Mouse (Mus musculus) MN1 (cell line): Measurements from ENCODE around the gene Plekho2.

Experiments
- DNase-seq: peaks from one replicate; pipeline ENCODE4 v3.0.0-alpha.2; 2016; ENCODE audit warnings: low spot score

The Plekho2 gene

DNA sequence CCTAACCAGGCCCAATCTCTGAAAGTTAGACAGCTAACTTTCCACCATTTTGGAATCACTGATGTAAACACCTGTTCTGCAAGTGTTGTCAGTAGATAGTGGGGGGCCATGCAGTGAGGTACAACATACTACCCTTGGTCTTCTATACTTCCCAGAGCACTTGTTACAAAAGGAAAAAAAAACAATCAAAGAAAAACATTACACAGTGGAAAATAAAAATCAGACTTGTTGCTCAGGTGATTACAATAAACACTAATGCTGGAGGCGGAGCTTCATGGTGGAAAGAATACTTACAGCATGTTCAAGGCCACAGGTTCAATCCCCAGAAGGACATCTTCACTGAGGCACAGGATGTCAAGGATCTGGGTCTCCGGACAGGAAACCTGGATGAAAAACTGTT is 27.1 kb downstream of the Plekho2 start:
- DNase-seq, result no peak

DNA sequence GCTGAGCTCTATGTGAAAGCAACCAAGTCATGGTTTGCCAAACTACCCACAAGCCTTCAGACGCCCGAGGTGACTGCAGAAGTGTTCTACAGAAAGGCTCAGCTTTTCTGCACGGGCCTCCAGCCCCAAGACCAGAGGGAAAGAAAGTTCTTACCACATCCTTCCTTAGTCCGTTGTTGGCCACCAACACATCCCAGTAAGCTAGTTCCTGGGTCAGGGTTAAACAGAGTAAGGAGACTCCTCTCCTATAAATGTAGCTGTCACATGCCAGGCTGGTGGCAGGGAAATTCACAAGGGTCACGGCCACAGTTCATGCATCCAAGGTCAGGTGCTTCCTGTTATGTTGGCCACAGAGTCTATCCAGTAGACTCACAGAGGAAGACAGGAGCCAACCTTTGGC is 27.7 kb downstream of the Plekho2 start:
- no peak for DNase-seq

DNA sequence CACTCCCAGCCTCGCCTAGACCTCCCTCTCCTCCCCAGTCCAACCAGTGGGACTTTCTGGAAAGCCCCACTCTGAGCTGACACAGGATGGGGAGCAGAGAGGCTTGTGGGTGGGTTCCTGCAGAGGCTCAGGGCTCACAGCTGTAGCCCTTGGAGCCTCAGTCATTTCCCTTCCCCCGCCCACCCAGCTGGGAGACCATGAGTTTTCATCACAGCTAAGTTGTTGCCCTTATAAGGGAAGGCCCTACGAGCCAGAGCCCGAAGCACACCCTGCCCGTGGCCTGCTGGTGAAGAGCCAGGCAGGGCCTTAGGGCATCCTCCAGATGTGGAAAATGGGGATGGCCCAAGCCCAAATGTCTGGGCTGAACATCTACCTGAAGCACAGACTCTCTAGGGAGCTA is 28.8 kb downstream of the Plekho2 start:
- peak; percentile 61 for DNase-seq

GRCm38 (mm10) chr9:65550079-65550831 is 29.6 kb downstream of the Plekho2 start:
- no peak for DNase-seq

- no peak for DNase-seq
Observed at GRCm38 (mm10) chr9:65549643-65550042, 30.2 kb downstream of the Plekho2 start.

- no peak for DNase-seq
Observed at GRCm38 (mm10) chr9:65549139-65549538, 30.7 kb downstream of the Plekho2 start.

- DNase-seq, result no peak
Observed at GRCm38 (mm10) chr9:65548311-65548710, 31.5 kb downstream of the Plekho2 start.

DNA sequence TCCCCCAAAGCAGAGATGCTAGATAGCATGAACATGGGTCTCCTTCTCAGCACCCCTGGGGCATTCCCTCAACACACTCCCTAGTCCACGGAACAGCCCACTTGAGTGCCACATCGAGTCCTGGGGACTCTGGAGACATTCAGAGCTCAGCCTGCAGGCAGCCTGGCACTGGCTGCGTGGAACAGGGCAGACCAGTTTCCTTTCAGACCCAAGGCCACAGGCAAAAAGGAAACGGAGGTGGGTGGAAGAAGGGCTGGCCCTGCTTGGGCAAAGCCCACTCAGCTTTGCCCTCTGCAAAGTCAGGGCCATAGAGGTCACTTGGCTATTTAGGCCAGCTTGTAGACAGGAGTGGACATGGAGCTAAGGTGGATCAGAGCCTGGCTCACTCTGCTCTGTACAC is 32.0 kb downstream of the Plekho2 start:
- DNase-seq, result no peak

DNA sequence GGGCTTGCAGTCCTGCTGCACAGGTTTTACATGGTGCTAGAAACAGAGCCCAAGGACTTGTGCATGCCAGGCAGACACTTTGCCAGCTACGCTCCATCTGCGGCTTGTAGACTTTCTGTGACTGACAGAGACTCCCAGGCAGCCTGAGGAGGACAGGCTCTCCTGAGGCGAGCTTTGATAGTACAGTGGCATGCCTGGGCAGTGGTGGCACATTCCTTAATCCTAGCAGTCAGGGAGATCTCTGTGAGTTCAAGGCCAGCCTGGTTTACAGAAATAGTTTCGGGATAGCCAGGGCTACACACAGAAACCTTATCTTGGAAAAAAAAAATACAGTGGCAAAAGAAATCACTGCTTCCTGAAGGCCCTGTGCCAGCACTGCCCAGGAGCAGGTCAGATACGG is 32.7 kb downstream of the Plekho2 start:
- no peak for DNase-seq

DNA sequence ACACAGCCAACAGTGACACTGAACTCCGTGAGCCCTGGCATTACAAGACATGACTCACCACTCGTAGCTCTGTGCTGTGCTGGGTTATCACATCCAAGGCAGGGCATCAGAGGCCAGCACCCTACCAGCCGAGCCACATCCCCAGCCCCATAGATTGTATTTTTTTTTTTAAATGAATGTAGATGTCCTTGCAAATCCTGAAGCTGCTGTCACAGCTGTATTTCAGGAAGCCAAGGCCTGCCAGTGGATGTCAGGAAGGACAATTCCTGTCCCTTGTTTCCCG is 33.5 kb downstream of the Plekho2 start:
- peak; percentile 46 for DNase-seq

DNA sequence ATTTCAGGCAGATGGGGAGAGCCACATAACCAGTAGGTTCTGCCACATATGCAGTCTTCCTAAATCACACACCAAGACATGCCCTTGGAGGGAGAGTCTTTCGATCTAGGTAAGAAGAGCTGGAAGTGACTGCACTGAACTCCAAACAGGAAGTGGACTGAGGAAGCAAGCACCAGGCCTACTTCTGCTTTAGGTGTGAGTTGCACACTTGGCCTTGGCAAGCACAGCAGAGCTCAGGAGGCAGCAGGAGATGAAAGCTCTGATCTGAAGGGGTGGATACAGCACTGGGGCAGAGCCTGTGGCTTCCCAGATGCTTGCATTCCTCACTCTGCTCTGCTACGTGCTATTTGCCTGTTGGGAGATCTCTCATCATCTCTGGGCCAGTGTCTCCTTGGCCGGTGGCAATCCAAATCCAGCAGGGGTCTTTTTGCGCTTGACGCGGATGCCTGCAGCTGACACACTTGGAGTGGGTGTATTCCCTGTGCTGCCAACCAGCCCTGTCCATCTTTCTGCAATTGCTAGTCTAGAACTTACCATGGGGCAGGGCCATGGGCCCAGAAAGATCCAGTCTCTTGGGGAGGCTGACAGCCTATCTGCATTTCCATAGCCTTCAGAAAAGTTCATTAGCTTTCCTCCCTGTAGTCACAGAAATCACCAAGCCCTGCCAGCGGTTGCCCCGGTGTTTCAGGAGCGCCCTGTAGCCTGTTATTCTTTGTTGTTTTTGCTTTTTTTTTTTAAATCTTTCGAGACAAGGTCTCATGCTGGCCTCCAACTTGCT is 34.0 kb downstream of the Plekho2 start:
- no peak for DNase-seq

- no peak for DNase-seq
Observed at GRCm38 (mm10) chr9:65542111-65542524, 37.7 kb downstream of the Plekho2 start.

GRCm38 (mm10) chr9:65541126-65542068 is 38.4 kb downstream of the Plekho2 start:
- peak; percentile 90 for DNase-seq

- DNase-seq, result no peak
Observed at GRCm38 (mm10) chr9:65539697-65540096, 40.1 kb downstream of the Plekho2 start.

DNA sequence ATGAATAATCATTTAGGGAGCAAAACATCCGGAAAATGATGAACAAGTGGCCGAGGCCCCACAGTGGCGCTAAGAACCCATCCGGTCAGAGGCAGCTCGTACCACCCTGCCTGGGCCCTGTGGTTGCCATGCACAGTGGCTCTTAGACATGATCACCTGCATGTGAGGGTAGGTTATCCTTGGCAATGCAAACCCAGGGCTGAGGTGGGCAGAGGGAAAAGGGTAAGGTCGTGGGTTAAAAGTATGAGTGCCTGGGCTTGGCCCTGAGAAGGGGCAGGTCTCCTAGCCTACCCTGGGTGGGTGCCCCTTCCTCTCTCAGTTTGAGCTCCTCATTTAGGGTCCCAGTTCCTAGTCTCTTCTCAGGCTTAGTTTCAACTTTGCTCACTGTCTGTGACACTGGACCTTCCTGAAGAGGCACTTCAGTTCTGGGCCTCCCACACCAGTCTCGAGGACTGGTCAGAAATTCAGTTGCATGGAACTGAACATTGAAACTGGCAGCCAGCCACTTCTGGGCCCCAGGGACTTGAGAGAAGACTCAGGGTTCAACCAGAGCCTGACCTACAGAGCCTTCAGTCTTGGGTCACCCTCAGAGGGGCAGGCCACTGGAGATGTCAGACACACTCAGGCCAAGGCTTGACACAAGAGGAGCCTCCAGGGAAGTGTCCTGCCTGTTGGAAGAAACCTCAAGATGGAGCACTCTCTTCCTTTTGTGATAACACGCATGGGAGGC is 41.8 kb downstream of the Plekho2 start:
- DNase-seq, result no peak

- DNase-seq, result no peak
Observed at GRCm38 (mm10) chr9:65536491-65536890, 43.3 kb downstream of the Plekho2 start.

DNA sequence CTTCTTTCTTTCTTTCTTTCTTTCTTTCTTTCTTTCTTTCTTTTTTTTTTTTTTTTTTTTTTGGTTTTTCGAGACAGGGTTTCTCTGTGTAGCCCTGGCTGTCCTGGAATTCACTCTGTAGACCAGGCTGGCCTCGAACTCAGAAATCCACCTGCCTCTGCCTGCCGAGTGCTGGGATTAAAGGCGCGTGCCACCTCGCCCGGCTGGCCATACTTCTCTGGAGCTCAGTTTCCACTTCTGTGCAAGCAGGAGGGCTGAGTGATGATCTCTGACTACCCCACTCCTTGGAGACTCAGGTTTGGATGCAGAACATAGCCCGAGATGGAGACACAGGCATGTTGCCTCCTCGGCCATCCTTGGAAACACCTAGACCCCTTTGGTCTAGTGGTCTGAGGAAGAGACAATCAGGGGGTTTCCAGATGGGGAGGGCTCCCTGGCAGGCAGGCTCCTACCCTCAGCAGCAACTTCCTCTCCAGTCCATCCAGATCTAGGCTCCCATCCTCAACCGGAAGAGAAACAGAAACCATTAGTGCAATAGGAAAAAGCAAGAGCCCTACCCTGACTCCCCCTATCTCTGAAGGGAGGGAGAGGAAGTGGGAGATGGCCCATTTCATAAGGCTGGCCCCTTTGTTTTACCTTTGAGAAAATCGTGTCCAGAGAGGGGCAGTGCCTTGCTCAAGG is 43.9 kb downstream of the Plekho2 start:
- DNase-seq, result no peak

- no peak for DNase-seq
Observed at GRCm38 (mm10) chr9:65535191-65535722, 44.6 kb downstream of the Plekho2 start.

DNA sequence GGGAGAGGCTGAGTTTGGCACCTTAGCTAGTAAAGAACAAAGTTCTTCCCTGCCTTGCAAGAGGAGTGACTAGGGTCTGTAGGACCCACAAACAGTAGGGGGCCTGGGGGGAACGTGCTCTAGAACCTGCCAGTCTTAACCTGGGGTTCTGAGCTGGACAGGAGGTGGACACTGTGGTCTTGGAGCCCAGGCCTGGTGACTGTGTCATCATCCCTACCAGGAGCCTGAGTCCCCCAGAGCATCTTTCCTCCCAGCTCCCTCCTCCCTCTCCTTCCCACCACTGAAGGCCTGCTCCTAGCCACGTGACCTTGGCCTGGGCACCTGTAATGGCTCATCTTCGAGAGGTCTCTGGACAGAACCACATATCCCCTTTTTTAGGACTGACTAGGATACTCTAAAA is 45.7 kb downstream of the Plekho2 start:
- no peak for DNase-seq

DNA sequence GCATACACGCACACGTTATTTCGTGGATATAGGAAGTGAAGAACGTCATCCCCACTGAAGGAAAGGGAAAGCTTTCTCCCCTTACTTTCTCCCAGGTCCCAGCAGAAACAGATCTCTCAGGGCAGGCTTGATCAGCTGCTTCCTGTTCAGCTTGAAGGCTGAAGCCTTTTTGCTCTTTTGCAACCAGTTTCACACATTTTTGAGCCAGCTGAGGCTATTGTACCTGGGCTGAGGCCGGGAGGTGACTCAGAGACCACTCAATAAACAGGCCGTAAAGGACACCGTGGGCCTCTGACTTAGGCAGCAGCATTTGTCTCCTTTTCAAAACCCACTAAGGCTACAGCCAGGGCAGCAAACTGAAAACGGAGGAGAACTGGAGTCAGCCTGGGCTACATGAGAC is 46.9 kb downstream of the Plekho2 start:
- DNase-seq, result no peak

DNA sequence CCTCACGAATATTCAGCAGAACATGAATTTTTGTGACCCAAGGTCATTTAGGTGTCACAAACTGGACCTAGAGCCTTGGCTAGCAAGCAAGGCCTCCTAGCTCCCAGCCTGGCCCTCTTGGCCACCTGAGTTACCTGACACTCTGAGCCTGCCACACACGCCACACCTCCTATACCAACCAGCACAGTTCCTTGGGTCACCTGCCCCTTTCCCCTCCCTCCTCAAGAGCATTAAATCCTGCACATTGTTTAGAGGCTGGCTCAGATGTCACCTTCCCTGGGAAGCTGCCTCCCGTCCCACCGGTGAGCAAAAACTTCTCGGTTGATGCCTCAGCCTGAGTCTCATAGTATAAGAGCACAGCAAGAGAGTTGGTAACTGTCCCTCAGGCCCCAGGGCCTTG is 48.6 kb downstream of the Plekho2 start:
- no peak for DNase-seq
